Mouse (Mus musculus): ENCODE data around the gene Polr2g.

Polr2g gene

GRCm38 (mm10) chr19:8818801-8819595 is 20.6 kb upstream of the Polr2g start, which contains the start of gene Ttc9c:
TSS of gene Ttc9c (minus strand) at chr19:8819333.
- intact Hi-C loops (cut with DNase I): loop anchor here (5.0 to 10.0 kb wide), 2 partner anchors 47 to 64 kb away; partner anchors contain the start of genes Nxf1, Tmem179b and Tmem223

- intact Hi-C loops (cut with DNase I): loop anchor here (5.0 to 10.0 kb wide), 2 partner anchors 46 to 64 kb away; partner anchors contain the start of genes Nxf1, Tmem179b and Tmem223
These were observed 20.0 kb upstream of the Polr2g start for GRCm38 (mm10) chr19:8818301-8818798.

GRCm38 (mm10) chr19:8817001-8817400 is 18.6 kb upstream of the Polr2g start:
- intact Hi-C loops (cut with DNase I): loop anchor here (5.0 to 10.0 kb wide), 2 partner anchors 45 to 62 kb away; partner anchors contain the start of genes Nxf1, Tmem179b and Tmem223

GRCm38 (mm10) chr19:8815812-8816211 is 17.4 kb upstream of the Polr2g start:
- intact Hi-C loops (cut with DNase I): loop anchor here (5.0 to 10.0 kb wide), 2 partner anchors 44 to 61 kb away; partner anchors contain the start of genes Nxf1, Tmem179b and Tmem223

GRCm38 (mm10) chr19:8806810-8807209 is 8.4 kb upstream of the Polr2g start:
- intact Hi-C loops (cut with DNase I): no loop called here

- intact Hi-C loops (cut with DNase I): no loop called here
These were observed 5.7 kb upstream of the Polr2g start for GRCm38 (mm10) chr19:8803879-8804660.

GRCm38 (mm10) chr19:8803204-8803780 is 4.9 kb upstream of the Polr2g start:
- intact Hi-C loops (cut with DNase I): no loop called here

GRCm38 (mm10) chr19:8802130-8802821 is 3.9 kb upstream of the Polr2g start, which contains the start of gene Zbtb3:
TSS of gene Zbtb3 (plus strand) at chr19:8802555.
- intact Hi-C loops (cut with DNase I): no loop called here

GRCm38 (mm10) chr19:8798947-8799315 is 554 bp upstream of the Polr2g start:
- intact Hi-C loops (cut with DNase I): no loop called here

- intact Hi-C loops (cut with DNase I): no loop called here
These were observed 8.2 kb downstream of the Polr2g start for GRCm38 (mm10) chr19:8790171-8790570.

GRCm38 (mm10) chr19:8789171-8789570 is 9.2 kb downstream of the Polr2g start:
- intact Hi-C loops (cut with DNase I): no loop called here

GRCm38 (mm10) chr19:8788521-8788920 is 9.9 kb downstream of the Polr2g start:
- intact Hi-C loops (cut with DNase I): no loop called here

GRCm38 (mm10) chr19:8786008-8786781 is 12.2 kb downstream of the Polr2g start, which contains the start of gene Taf6l:
TSS of gene Taf6l (minus strand) at chr19:8786417.
- intact Hi-C loops (cut with DNase I): no loop called here

- intact Hi-C loops (cut with DNase I): loop anchor here (5.0 kb wide), 1 partner anchor 42 kb away; the partner anchor contains the start of gene Ttc9c
These were observed 23.4 kb downstream of the Polr2g start for GRCm38 (mm10) chr19:8774951-8775421.

- intact Hi-C loops (cut with DNase I): loop anchor here (5.0 kb wide), 1 partner anchor 43 kb away; the partner anchor contains the start of gene Ttc9c
These were observed 24.1 kb downstream of the Polr2g start, which contains the start of gene Tmem179b for GRCm38 (mm10) chr19:8774086-8774835. TSS of gene Tmem179b (minus strand) at chr19:8774467.

GRCm38 (mm10) chr19:8773409-8773808 is 25.0 kb downstream of the Polr2g start:
- intact Hi-C loops (cut with DNase I): loop anchor here (5.0 kb wide), 1 partner anchor 44 kb away; the partner anchor contains the start of gene Ttc9c

- intact Hi-C loops (cut with DNase I): loop anchor here (5.0 kb wide), 1 partner anchor 44 kb away; the partner anchor contains the start of gene Ttc9c
These were observed 25.4 kb downstream of the Polr2g start for GRCm38 (mm10) chr19:8772996-8773395.

- intact Hi-C loops (cut with DNase I): loop anchor here (5.0 kb wide), 1 partner anchor 47 kb away; the partner anchor contains the start of gene Ttc9c
These were observed 27.7 kb downstream of the Polr2g start, which contains the start of gene Tmem223 for GRCm38 (mm10) chr19:8770567-8771270. TSS of gene Tmem223 (plus strand) at chr19:8770996.
